Mouse (Mus musculus) brain, adult 2 months (tissue): ENCODE measurements around the gene Serpine2.

Source experiments
- DNase-seq: peaks from one replicate; pipeline ENCODE4 v3.0.0; 2011; ENCODE audit warnings: low read depth, low spot score

Gene Serpine2

GRCm38 (mm10) chr1:79861130-79861942, at the start of gene Serpine2:
Gene Serpine2, minus strand, starts transcription at chr1:79861180.
- DNase-seq = peak; percentile 40

- DNase-seq = peak; percentile 55
These were observed 46.8 kb upstream of the Serpine2 start for GRCm38 (mm10) chr1:79907811-79908210.

GRCm38 (mm10) chr1:79905241-79905640, 44.3 kb upstream of the Serpine2 start:
- DNase-seq = no peak

GRCm38 (mm10) chr1:79902901-79903300, 41.9 kb upstream of the Serpine2 start:
- peak; percentile 73 for DNase-seq

- DNase-seq = no peak
These were observed 21.7 kb upstream of the Serpine2 start for GRCm38 (mm10) chr1:79882648-79883047.

- no peak for DNase-seq
These were observed 13.8 kb upstream of the Serpine2 start for GRCm38 (mm10) chr1:79874741-79875140.

GRCm38 (mm10) chr1:79860411-79861039, 455 bp downstream of the Serpine2 start:
- DNase-seq = no peak

GRCm38 (mm10) chr1:79859975-79860374, 1.0 kb downstream of the Serpine2 start:
- DNase-seq = no peak

GRCm38 (mm10) chr1:79859026-79859425, 2.0 kb downstream of the Serpine2 start:
- DNase-seq = no peak

- no peak for DNase-seq
These were observed 2.5 kb downstream of the Serpine2 start for GRCm38 (mm10) chr1:79858389-79858994.

GRCm38 (mm10) chr1:79857681-79858388, 3.1 kb downstream of the Serpine2 start:
- DNase-seq = no peak

DNA sequence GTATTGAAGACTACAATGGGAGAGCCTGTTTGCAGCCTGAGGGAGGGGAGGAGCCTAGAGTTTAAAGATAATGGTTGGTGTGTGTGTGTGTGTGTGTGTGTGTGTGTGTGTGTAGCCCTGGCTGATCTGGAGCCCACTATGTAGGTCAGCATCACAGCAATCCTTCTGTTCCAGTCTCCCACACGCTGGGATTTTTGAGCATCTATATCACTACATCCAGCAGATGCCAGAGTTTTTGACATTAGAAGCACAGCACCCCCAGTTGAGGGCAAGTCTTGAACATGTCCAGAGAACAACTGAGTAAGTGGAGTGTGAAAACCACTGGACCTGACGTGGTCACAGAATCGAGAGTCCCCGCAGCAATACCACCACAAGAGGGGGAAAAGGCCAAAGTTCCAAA, 4.2 kb downstream of the Serpine2 start:
- DNase-seq = no peak

DNA sequence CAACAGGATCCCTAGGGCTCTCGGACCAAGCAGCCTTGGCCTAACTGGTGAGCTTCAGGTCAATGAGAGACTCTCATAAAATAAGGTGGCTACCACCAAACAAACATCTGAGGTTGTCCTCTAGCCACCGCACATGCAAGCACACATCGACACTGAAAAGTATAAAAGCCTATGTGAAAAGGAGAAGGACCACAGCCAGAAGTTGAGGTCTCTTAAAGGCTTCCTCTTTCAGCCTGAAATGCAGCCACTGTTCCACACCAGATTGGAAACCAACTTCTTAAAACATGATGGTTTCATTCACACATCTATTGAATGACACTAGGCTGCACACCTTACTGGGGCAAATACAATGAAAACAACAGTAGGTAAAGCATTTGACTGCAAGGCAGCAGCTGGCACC, 7.5 kb downstream of the Serpine2 start:
- no peak for DNase-seq

DNA sequence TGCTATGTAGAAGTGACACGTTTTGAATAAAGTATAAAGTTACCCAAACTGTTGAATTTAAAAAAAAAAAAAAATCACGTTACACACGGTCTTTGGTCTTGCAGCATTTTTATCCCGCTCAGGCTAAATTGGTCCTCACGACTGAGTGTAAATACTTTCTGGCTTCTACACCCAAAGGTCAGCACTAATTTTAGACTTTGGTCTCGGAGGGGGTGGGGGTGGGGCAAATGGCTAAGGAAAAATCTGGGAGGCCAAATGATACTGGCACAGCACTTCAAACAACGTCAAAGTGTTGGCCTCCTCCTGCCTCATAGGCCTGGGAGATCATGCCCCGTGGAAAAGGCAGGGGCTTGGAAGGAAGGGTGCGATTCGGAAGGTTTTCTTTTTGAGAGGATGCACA, 10.6 kb downstream of the Serpine2 start:
- no peak for DNase-seq

DNA sequence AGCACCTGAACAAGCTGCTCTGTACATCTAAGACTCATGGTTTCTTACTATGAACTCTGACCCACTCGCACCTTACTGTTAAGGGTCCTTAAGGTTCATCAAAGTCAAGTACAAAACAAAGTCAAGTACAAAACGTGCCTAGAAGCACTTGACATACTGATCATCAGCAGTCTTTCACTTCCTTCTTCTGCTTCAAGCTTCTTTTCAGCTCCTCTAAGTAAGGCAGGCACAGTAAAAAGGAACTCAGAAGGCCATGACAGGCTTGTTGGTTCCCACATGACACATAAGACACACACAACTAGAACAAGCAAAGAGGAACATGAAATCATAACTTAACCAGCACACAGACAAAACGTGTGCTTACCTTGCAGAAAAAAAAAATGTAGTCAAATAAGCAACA, 12.3 kb downstream of the Serpine2 start:
- DNase-seq = no peak

DNA sequence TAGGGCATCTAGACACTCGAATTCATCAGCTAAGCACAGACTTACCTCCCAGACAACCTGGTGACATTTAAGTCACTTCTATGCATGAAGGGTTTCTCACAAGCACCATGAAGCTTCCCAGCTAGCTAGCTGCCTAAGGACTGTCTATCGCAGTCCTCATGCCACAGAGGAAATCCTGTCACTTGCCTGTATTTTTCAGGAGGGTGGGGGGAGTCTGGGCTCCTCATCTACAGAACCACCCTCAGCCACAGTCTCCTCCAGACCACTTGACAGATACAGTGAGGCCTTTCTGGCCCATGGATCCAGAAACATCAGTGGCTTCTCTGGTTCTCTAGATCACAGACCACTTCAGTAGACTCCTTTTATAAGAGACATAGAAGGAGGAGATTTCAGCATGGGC, 14.1 kb downstream of the Serpine2 start:
- DNase-seq = no peak

- peak; percentile 27 for DNase-seq
These were observed 28.1 kb downstream of the Serpine2 start for GRCm38 (mm10) chr1:79832719-79833404.

DNA sequence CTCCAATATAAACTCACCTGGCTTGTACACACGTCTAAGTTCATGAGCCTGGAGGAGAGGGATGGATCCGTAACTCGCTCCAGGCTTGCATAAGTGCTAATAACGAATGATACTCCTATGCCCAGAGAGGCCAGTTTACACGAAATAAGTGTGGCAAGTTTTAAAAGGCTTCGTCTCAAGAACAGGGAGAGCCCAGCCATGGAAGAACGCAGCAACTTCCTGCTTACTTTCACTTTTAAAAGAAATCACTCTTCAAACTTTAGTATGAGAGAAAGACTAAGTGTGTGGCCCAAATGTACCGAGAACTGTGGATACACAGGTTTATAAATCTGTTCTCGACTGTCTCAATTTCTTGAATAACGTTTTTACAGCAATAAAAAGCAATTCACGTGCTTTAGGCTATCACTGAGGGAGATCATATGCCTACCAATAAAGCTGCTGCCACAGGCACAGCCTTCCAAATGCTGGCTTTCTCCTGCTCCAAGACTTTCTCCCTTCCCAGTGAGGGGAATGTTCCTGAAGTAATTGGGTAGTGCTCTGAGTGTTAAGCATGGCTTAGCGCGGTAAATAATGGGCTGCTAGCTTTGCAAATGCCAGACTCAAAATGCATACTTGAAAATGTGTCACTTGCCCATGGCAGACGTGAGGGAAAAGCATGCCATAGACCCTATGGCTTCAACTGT, 36.9 kb downstream of the Serpine2 start:
- DNase-seq = peak; percentile 36

DNA sequence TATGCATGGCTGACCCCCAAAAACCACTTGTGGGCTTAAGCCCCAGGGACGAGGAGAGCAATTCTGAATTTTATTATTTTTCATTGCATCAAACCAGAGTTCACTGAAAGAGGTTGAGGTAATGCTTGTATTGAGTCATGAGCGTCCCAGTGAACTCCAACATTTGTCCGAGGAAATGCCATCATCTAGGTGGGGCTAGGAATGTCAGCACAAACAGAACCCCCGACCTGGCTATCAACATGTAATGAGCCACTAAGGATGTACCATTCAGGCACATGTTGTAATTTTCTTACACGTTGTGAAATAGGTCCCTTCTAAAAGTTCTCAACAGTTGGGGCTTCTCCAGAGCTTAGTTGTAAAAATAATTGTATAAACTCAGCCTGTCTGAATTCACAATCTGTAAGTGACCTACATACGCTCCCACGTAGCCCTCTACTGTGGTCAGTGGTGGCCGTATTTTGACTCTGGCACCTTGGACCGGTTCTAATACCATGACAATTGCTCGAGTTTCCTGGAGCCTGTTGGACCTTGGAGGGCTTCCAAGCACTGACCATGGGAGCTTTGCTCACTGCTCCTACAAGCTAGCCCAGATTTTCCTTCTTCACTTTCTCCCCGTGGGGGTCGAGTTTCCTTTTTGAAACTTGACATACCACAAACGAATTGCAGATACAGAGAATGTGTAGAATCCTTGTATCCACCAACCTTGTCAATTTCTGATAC, 38.0 kb downstream of the Serpine2 start:
- DNase-seq = peak; percentile 27

GRCm38 (mm10) chr1:79819296-79819879, 41.6 kb downstream of the Serpine2 start:
- DNase-seq = peak; percentile 51
